Mouse (Mus musculus): ENCODE results near the gene March9. TPM values are rescaled to one million over a fixed set of nuclear protein-coding genes. Genes with fewer than 3 reads are reported as not detected.

Gene March9
- total RNA-seq, 1 experiment, result 4.6 TPM

DNA sequence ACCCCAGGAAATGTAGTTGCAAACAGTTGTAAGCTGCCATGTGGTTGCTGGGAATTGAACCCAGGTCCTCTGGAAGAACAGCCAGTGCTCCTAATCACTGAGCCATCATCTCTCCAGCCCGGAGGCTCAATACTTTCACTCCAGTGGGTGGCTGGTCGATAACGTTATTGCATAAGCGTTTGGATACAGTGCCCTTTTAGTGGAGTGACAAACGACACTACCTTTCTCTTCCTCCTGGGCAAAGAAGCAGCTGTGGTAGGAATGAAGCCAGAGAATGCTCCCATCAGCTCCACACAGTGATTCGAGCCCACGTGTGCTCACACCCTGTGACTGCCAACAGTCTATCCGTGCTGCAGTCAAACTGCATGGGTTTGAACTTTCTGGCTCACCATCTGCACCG, 11.2 kb upstream of the March9 start:
- Histone ChIP-seq H3K27ac (ENCODE audit: insufficient read depth, low read depth, low read length, poor library complexity, severe bottlenecking) (no peak overlapping the region), H3K36me3 (ENCODE audit: control insufficient read depth, insufficient read depth, low read length, poor library complexity, severe bottlenecking) (peaks cover 20% of the 10 kb centered on the region), H3K9ac (ENCODE audit: insufficient read depth, low read depth, low read length, poor library complexity, severe bottlenecking) (peak overlapping the region; percentile 76; the same call in 1 of the 2 replicates), H3K4me3 (ENCODE audit: insufficient read depth in 1 of 2, low read depth in 1 of 2, low read length in 2 of 2, poor library complexity in 1 of 2, severe bottlenecking in 1 of 2) (peak overlapping the region in 1 of 2 experiments; percentile 98; a peak in 2 of 4 replicates), H3K4me1 (ENCODE audit: control insufficient read depth in 2 of 2, insufficient read depth in 2 of 2, low read length in 2 of 2, poor library complexity in 1 of 2) (peaks cover 0 to 6% of the 10 kb centered on the region in 2 experiments; a peak in 2 of 4 replicates), H3K9me3 (ENCODE audit: control insufficient read depth, insufficient read depth, low read depth, low read length) (no peaks in the 10 kb centered on the region)
- in situ Hi-C loops (cut with MboI; ENCODE audit: low sequenced_read_pairs in 2 of 2, unreplicated experiment in 2 of 2), result no loop called here
- DNase-seq (ENCODE audit: low read depth, low spot score), result no peak
- TF ChIP-seq ZC3H11A (IDR thresholded peaks at IDR 0.05; ENCODE audit: borderline replicate concordance, low read depth, low read length) (no peak), CHD2 (IDR thresholded peaks at IDR 0.05; ENCODE audit: low read depth, low read length) (no peak), HCFC1 (IDR thresholded peaks at IDR 0.05; ENCODE audit: borderline replicate concordance, insufficient read depth, low read length) (no peak), MAFK (IDR thresholded peaks at IDR 0.05; ENCODE audit: insufficient read depth, low read depth, low read length) (no peak), ZNF384 (IDR thresholded peaks at IDR 0.05; ENCODE audit: low read depth, low read length) (no peak)

DNA sequence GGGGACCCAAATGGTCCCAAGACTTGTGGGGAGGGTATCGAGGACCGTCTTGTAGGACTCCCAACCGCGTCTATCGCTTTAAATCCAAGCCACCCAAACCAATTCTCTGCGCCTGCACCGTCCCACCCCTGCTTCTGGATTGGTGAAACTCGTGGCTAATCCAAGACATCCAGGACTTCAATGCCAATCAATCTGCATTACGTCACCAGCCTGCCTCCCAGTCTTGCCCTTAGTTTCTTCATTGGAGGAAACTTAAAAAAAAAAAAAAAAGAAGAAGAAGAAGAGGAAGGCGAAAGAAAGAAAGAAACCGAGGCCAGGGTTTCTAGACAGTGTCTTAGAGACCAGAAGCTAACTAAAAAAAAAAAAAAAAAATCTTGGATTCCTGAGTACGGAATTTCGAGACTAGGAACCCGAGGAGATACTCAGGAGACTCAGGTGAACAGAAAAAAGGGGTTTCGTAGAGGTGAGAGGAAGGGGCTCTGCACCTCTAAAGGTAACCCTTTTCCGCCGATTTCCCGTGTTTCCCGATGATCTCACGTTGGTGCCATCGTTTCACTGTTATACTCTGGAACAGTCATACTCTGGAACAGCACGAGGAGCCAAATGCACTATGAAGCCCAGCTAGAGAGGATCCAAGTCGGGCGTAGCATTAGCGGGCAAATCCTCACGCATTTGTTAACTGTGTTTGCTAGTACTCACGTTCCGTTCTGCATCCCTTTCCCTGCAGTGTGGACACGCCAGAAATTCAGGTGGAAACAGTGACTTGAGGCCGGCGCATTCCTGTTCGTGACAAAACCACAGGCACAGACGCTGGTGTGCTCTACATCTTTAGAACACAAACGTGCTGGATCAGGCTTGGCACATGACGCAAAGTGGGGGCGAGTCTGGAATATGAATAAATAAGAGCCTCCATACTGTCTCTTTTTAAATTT, 10.5 kb upstream of the March9 start, which contains the start of gene Tspan31:
Tspan31 (minus strand) TSS at position 75 of the 932 bp plus-strand sequence.
- Histone ChIP-seq H3K9ac (ENCODE audit: insufficient read depth, low read depth, low read length, poor library complexity, severe bottlenecking) (peak within 1 kb of the TSS; percentile 97), H3K4me1 (ENCODE audit: control insufficient read depth in 2 of 2, insufficient read depth in 2 of 2, low read length in 2 of 2, poor library complexity in 1 of 2) (peaks cover 0 to 6% of the 10 kb centered on the region in 2 experiments; a peak in 2 of 4 replicates), H3K4me3 (ENCODE audit: insufficient read depth in 1 of 2, low read depth in 1 of 2, low read length in 2 of 2, poor library complexity in 1 of 2, severe bottlenecking in 1 of 2) (peak within 1 kb of the TSS; percentile 97 to 98), H3K27ac (ENCODE audit: insufficient read depth, low read depth, low read length, poor library complexity, severe bottlenecking) (peak within 1 kb of the TSS; percentile 89), H3K36me3 (ENCODE audit: control insufficient read depth, insufficient read depth, low read length, poor library complexity, severe bottlenecking) (peaks cover 26% of the 10 kb centered on the region), H3K9me3 (ENCODE audit: control insufficient read depth, insufficient read depth, low read depth, low read length) (no peaks in the 10 kb centered on the region)
- DNase-seq (ENCODE audit: low read depth, low spot score), result peak; percentile 93
- TF ChIP-seq CHD2 (IDR thresholded peaks at IDR 0.05; ENCODE audit: low read depth, low read length) (peak; percentile 28; the same call in 1 of the 2 replicates), HCFC1 (IDR thresholded peaks at IDR 0.05; ENCODE audit: borderline replicate concordance, insufficient read depth, low read length) (0 out of 2 replicates have a peak, but pooled peaks have one; percentile 55), ZNF384 (IDR thresholded peaks at IDR 0.05; ENCODE audit: low read depth, low read length) (peak; percentile 95), ZC3H11A (IDR thresholded peaks at IDR 0.05; ENCODE audit: borderline replicate concordance, low read depth, low read length) (no peak), MAFK (IDR thresholded peaks at IDR 0.05; ENCODE audit: insufficient read depth, low read depth, low read length) (no peak)
- in situ Hi-C loops (cut with MboI; ENCODE audit: low sequenced_read_pairs in 2 of 2, unreplicated experiment in 2 of 2), result no loop called here

DNA sequence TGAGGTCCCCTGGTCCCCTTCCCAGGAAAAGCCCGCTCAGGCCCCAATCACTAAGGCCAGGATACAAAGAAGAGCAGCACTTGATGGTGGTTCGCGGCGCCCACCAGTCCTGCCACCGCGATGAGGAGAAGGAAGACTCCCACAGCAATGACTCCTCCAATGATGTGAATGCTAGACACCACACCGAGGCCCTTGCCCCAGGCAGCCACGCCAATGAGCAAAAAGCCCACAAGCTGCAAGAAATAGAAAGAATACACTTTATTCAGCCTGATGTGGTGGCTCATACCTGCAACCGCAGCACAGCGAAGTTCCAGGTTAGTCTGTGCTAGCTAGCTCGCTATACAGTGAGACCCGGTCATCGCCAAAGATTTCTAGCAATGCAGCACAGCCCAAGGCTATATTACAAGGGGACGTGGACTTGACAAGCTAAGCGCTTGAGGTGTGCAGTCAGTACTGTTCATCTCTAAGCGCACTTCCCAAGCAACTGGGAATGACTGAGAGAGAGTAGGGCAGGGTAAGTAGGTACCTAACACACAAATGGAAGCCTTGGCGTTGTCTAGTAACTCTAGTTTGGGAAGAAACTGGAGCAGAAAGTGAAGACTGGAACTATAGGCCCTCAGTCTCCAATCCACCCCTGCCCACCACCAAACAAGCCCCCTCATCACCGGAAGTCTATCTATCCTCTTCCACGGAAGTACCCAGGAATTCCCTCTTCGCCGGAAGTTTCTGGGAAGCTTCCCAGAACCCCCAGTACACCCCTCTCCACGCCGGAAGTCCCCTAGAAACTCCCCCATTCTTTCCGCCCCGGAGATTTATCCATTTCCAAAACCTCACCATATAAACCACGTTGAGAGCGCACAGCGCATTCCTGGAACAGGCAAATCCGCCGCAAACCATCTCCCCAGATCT, 9.6 kb upstream of the March9 start:
- no peak for DNase-seq (ENCODE audit: low read depth, low spot score)
- in situ Hi-C loops (cut with MboI; ENCODE audit: low sequenced_read_pairs in 2 of 2, unreplicated experiment in 2 of 2), result no loop called here
- peaks cover 0 to 10% of the 10 kb centered on the region in 2 experiments; a peak in 2 of 4 replicates for H3K4me1 ChIP-seq (ENCODE audit: control insufficient read depth in 2 of 2, insufficient read depth in 2 of 2, low read length in 2 of 2, poor library complexity in 1 of 2)

More for the DNA sequence above, 9.6 kb upstream of the March9 start:
- Histone ChIP-seq H3K36me3 (ENCODE audit: control insufficient read depth, insufficient read depth, low read length, poor library complexity, severe bottlenecking) (peaks cover 35% of the 10 kb centered on the region), H3K27ac (ENCODE audit: insufficient read depth, low read depth, low read length, poor library complexity, severe bottlenecking) (peak overlapping the region; percentile 89), H3K4me3 (ENCODE audit: insufficient read depth in 1 of 2, low read depth in 1 of 2, low read length in 2 of 2, poor library complexity in 1 of 2, severe bottlenecking in 1 of 2) (peak overlapping the region; percentile 97 to 98), H3K9ac (ENCODE audit: insufficient read depth, low read depth, low read length, poor library complexity, severe bottlenecking) (peak overlapping the region; percentile 97), H3K9me3 (ENCODE audit: control insufficient read depth, insufficient read depth, low read depth, low read length) (no peaks in the 10 kb centered on the region)
- TF ChIP-seq MAFK (IDR thresholded peaks at IDR 0.05; ENCODE audit: insufficient read depth, low read depth, low read length), result no peak
- TF ChIP-seq ZNF384 (IDR thresholded peaks at IDR 0.05; ENCODE audit: low read depth, low read length), result no peak
- TF ChIP-seq CHD2 (IDR thresholded peaks at IDR 0.05; ENCODE audit: low read depth, low read length), result no peak
- TF ChIP-seq ZC3H11A (IDR thresholded peaks at IDR 0.05; ENCODE audit: borderline replicate concordance, low read depth, low read length), result no peak
- no peak; the same call in 1 of the 2 replicates for TF ChIP-seq HCFC1 (IDR thresholded peaks at IDR 0.05; ENCODE audit: borderline replicate concordance, insufficient read depth, low read length)

All from ES-E14 (cell line).